Mouse (Mus musculus) hindbrain, embryonic 11.5 days (tissue): ENCODE results near the gene Anapc15-ps. TPM values are rescaled to one million over a fixed set of nuclear protein-coding genes. Genes with fewer than 3 reads are reported as not detected.

Source experiments
- ATAC-seq: fragments of 200-750 bp; cut with Nextera tagmentation; 2 replicates; pipeline ENCODE4 v1.8.0; 2017; ENCODE audit warnings: mild to moderate bottlenecking, moderate TSS enrichment, moderate library complexity; ENCODE audit not compliant: low FRiP score
- DNase-seq: peaks from one replicate; pipeline ENCODE4 v3.0.0-alpha.2; 2015; ENCODE audit warnings: low spot score
- H3K27ac ChIP-seq: fragments of 300-500 bp; sonication (generic); 2 replicates; pipeline ENCODE4 v1.5.1; 2014; ENCODE audit warnings: mild to moderate bottlenecking, low read depth, low read length
- H3K27me3 ChIP-seq: fragments of 300-500 bp; sonication (generic); 2 replicates; pipeline ENCODE4 v1.6.1; 2014; ENCODE audit warnings: mild to moderate bottlenecking, low read length, moderate library complexity, mixed read lengths; ENCODE audit not compliant: control insufficient read depth, insufficient read depth
- H3K36me3 ChIP-seq: fragments of 300-500 bp; sonication (generic); 2 replicates; pipeline ENCODE4 v1.6.1; 2014; ENCODE audit warnings: mild to moderate bottlenecking, low read length, moderate library complexity, mixed read lengths; ENCODE audit not compliant: control insufficient read depth, insufficient read depth
- H3K4me1 ChIP-seq: fragments of 300-500 bp; sonication (generic); replicated peaks from 2 replicates; pipeline ENCODE4 v1.6.1; 2014; ENCODE audit warnings: low read length, mixed read lengths; ENCODE audit not compliant: control insufficient read depth, insufficient read depth
- H3K4me2 ChIP-seq: fragments of 300-500 bp; sonication (generic); replicated peaks from 2 replicates; pipeline ENCODE4 v1.6.1; 2014; ENCODE audit warnings: mild to moderate bottlenecking, low read depth, low read length
- H3K4me3 ChIP-seq: fragments of 300-500 bp; sonication (generic); 2 replicates; pipeline ENCODE4 v1.5.1; 2014; ENCODE audit warnings: low read depth, low read length
- H3K9ac ChIP-seq: fragments of 300-500 bp; sonication (generic); 2 replicates; pipeline ENCODE4 v1.6.1; 2014; ENCODE audit warnings: low read depth, low read length
- H3K9me3 ChIP-seq: fragments of 300-500 bp; sonication (generic); 2 replicates; pipeline ENCODE4 v1.6.1; 2016; ENCODE audit warnings: low read length; ENCODE audit not compliant: control insufficient read depth
- WGBS: fragments of 180-500 bp; shearing (Covaris S2); extraction: QIAGEN DNeasy Blood & Tissue Kit; methylation state at CpG from one replicate; pipeline ENCODE4 v1.1.7; 2014; 5-methylcytosine and 5-hydroxymethylcytosine counted together
- polyA plus RNA-seq: library from polyadenylated mRNA; unstranded; fragments of >200 nt; fragmentation: Nextera tagmentation; extraction: Ambion mirVana; gene quantifications from 2 replicates; pipeline ENCODE4 v1.2.1, GENCODE M21; 2014

The Anapc15-ps gene
- polyA plus RNA-seq, 1 experiment from 2014 or later: not detected

DNA sequence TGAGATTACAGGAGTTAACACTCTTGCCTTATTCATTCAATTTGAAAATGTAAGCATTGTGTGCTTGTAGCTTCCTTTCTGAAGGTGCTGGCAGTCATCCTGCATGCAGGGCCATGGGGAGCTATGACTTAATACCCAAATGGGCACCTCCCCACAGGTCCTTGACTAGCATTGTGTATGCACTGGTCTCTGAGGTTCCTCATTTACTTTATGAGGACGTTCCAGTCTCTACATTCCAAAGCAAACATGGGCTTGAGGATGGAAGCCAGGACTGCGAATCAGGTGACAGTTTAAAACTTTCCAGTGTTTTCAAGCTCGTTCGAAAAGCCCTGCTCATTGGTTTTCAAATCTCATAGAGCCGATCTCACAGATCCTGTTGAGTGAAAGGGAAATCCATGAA lies 21.1 kb downstream of the Anapc15-ps start:
- Histone ChIP-seq H3K27ac (no peak overlapping the region), H3K4me2 (no peak overlapping the region), H3K36me3 (no peaks in the 10 kb centered on the region), H3K9me3 (no peaks in the 10 kb centered on the region), H3K4me1 (no peaks in the 10 kb centered on the region), H3K9ac (no peak overlapping the region), H3K27me3 (no peaks in the 10 kb centered on the region), H3K4me3 (no peak overlapping the region)
- 89% methylated on average over 5 of the region's 5 CpGs for WGBS
- DNase-seq (no peak), ATAC-seq (no peak)

DNA sequence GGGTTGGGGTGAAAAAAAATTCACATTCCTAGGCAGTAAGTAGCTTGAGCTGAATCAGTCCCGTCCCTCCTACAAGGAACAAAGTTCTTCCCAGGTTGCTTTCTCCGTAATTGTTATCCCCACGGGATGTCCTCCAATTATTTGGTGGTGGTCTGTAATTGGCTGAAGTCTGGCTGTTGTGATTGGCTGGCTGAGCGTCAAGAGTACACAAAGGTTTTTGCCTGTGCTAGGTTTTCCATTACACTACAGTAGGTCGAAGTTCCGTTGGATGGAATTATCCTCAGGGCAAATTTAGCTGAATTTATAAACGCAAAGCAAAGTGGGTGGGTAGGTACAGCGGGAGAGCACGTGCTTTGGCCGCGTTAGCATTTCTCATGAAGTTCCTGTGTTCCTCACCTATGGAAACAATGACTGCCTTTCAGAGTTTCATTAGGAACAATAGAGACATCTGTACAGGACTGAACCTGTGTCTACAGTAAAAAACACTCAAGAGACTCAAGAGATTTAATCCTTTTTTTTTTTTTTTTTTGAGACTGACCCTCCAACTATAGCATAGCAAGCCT lies 24.8 kb downstream of the Anapc15-ps start:
- no peak for DNase-seq
- 91% methylated on average over 11 of the region's 11 CpGs for WGBS

DNA sequence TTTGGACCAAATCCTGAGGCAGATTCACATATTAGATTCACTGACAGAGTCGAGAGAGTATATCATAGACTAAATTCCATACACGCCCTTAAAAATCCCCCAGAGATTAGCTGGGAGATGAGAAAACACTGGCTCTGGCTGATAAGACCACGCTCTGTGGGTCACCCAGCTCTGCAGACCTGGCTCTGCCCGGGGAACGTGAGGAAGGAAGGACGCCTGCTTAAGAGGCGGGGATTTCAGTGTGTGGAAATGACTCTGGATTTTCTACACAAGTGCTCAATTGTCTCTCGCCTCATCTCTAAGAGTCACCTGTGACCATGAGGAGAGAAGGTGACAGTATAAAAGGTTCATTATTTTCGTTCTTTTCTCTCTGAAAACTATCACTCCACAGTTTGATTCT lies 26.1 kb downstream of the Anapc15-ps start:
- H3K9me3 ChIP-seq: no peaks in the 10 kb centered on the region
- no peak overlapping the region for H3K4me2 ChIP-seq
- H3K9ac ChIP-seq: no peak overlapping the region
- no peaks in the 10 kb centered on the region for H3K4me1 ChIP-seq
- 85% methylated on average over 9 of the region's 9 CpGs for WGBS
- DNase-seq (no peak), ATAC-seq (no peak)
- no peaks in the 10 kb centered on the region for H3K27me3 ChIP-seq
- H3K36me3 ChIP-seq: no peaks in the 10 kb centered on the region
- H3K27ac ChIP-seq: no peak overlapping the region
- no peak overlapping the region for H3K4me3 ChIP-seq

More for the DNA sequence above, 24.8 kb downstream of the Anapc15-ps start:
- no peak overlapping the region for H3K4me2 ChIP-seq
- H3K36me3 ChIP-seq: no peaks in the 10 kb centered on the region
- no peaks in the 10 kb centered on the region for H3K27me3 ChIP-seq
- H3K27ac ChIP-seq: no peak overlapping the region
- H3K9ac ChIP-seq: no peak overlapping the region
- no peak overlapping the region for H3K4me3 ChIP-seq
- no peaks in the 10 kb centered on the region for H3K4me1 ChIP-seq
- no peaks in the 10 kb centered on the region for H3K9me3 ChIP-seq
- no peak for ATAC-seq

DNA sequence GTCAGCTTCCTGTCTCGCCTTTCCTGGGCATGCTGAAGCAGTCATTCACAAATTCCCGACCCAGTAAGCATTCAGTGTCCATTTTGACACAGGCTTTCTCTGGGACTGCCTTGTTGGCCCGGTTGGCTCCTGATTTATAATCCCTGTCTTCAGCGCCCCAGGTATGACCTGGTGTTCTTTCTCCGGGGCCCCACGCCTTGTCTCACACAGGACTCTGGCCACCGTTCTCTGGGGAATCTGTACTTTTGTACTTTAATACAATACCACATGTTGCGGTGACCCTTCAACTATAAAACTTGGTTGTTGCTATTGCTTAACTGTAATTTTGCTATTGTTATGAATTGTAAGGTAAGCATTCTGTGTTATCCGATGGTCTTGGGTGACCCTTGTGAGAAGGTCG lies 26.7 kb downstream of the Anapc15-ps start:
- Histone ChIP-seq H3K9ac (no peak overlapping the region), H3K9me3 (no peaks in the 10 kb centered on the region), H3K4me3 (no peak overlapping the region), H3K4me2 (no peak overlapping the region), H3K27ac (no peak overlapping the region), H3K36me3 (no peaks in the 10 kb centered on the region), H3K27me3 (no peaks in the 10 kb centered on the region), H3K4me1 (no peaks in the 10 kb centered on the region)
- 92% methylated on average over 10 of the region's 10 CpGs for WGBS
- DNase-seq: no peak
- ATAC-seq: no peak

DNA sequence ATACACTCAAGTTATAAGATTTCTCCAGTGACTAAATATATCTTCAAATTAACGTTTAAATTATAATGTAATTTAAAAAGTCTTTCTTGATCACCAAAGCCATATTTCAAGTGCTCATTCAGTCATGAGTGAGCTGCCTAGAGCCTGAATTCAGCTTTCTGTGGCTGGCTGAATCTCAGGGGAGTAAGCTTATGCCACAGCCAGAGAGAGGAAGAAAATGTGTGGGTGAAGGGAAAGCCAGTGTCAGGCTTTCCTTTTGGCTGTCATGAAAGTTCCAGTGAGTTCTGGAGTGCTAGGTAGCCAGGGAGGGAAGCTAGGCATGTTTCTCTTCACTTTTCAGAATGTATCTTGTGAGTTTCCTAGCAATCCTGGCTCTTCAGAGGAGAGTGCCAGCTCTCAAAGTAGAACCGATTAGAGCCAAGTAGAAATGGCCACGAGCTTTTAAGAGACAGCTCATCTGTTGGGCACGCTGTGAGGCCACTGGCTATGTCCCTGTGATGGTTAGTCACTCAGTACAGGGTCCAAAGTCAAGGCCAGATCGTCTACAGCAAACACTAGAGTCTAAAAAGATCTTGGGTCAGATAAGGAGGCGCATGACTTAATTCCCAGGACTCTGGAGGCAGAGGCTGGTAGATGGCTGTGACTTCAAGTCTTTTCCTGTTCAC lies 29.4 kb downstream of the Anapc15-ps start:
- no peak overlapping the region for H3K4me3 ChIP-seq
- no peaks in the 10 kb centered on the region for H3K27me3 ChIP-seq
- H3K9ac ChIP-seq: no peak overlapping the region
- ATAC-seq (no peak), DNase-seq (no peak)
- H3K27ac ChIP-seq: no peak overlapping the region
- 82% methylated on average over 6 of the region's 6 CpGs for WGBS
- H3K9me3 ChIP-seq: no peaks in the 10 kb centered on the region
- H3K4me1 ChIP-seq: no peaks in the 10 kb centered on the region
- H3K4me2 ChIP-seq: no peak overlapping the region
- no peaks in the 10 kb centered on the region for H3K36me3 ChIP-seq

DNA sequence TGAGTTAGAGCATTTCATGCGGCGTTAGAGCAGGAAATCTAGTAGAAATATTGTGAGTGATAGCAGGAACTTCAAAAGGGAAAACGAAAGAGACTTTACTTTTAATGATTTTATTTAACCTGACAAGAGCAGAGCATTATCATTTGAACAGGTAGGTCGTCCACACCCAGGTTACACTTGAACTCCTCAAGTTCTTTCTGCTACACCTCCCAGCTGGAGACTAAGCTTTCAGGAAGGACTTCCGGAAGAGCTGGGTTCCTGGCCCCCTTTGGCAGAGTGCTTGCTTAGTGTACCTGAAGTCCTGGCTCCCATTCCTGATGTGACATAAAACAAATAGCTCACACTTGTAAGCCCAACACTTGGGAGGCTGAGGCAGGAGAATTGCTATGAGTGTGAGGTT lies 30.2 kb downstream of the Anapc15-ps start:
- Histone ChIP-seq H3K27ac (no peak overlapping the region), H3K4me2 (no peak overlapping the region), H3K4me3 (no peak overlapping the region), H3K4me1 (no peaks in the 10 kb centered on the region), H3K9ac (no peak overlapping the region), H3K9me3 (no peaks in the 10 kb centered on the region), H3K27me3 (no peaks in the 10 kb centered on the region), H3K36me3 (no peaks in the 10 kb centered on the region)
- WGBS: 76% methylated on average over 5 of the region's 5 CpGs
- DNase-seq (no peak), ATAC-seq (no peak)

DNA sequence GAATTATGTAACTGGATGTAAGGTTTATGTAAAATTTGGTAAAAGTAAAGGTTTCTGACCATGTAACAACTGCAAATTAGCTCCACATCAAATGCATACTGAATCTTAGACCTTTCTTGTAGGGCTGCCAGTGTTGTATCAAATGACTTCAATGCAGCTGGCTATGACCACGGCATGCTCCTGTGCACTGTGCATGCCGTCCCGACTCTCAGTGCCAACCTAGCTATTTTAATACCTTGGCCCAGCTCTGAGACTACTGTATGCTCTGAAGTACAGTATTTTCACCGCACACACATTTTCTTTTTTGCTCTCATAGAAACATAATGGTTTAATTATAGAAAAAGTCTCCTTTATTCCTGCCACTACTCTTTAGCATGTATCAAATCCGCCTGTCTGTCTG lies 31.9 kb downstream of the Anapc15-ps start:
- WGBS: 92% methylated on average over 5 of the region's 5 CpGs

DNA sequence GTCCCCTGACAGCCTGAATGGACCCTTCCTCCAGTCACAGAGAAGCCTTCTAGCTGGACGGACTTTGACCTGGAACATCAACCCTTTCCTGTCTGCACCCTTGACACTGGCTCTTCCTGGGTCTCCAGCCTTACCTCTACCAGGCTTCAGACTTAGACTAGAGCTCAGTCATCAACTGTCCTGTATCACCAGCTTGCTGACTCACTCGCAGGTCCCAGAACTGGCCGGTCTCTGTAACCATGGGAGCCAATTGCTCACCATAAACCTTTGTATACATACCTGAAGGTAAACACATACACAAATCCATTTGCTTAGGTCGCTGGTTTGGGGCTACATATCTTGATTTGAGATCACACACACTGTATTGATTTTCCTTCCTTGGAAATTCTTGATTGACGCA lies 33.8 kb downstream of the Anapc15-ps start:
- H3K36me3 ChIP-seq: no peaks in the 10 kb centered on the region
- no peaks in the 10 kb centered on the region for H3K27me3 ChIP-seq
- no peak overlapping the region for H3K27ac ChIP-seq
- 75% methylated on average over 5 of the region's 5 CpGs for WGBS
- ATAC-seq: no peak
- no peaks in the 10 kb centered on the region for H3K4me1 ChIP-seq
- no peak overlapping the region for H3K4me2 ChIP-seq
- no peak for DNase-seq
- H3K4me3 ChIP-seq: no peak overlapping the region
- no peaks in the 10 kb centered on the region for H3K9me3 ChIP-seq
- H3K9ac ChIP-seq: no peak overlapping the region

More for the DNA sequence above, 31.9 kb downstream of the Anapc15-ps start:
- no peaks in the 10 kb centered on the region for H3K36me3 ChIP-seq
- H3K27ac ChIP-seq: no peak overlapping the region
- ATAC-seq (no peak), DNase-seq (no peak)
- H3K4me3 ChIP-seq: no peak overlapping the region
- H3K4me1 ChIP-seq: no peaks in the 10 kb centered on the region
- H3K9ac ChIP-seq: no peak overlapping the region
- H3K9me3 ChIP-seq: no peaks in the 10 kb centered on the region
- no peaks in the 10 kb centered on the region for H3K27me3 ChIP-seq
- H3K4me2 ChIP-seq: no peak overlapping the region

DNA sequence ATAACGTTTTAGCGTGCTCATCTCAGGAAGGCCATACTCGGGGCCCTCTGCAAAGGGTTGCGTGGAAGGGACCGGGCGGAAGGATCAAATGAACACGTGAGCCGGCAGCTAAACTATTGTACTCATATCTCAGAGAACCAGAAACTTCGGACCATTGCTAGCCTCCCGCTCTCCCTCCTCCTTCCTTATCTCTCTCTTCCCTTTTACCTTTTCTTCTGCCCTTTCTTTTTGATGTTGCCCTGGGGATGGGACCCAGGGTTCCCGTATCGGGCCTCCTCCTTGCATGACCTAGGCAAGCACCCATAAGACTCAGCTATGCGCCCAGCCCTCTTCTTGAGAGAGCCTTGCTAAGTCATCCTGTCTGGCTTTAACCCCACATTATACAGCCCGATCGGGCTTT lies 38.5 kb downstream of the Anapc15-ps start:
- Histone ChIP-seq H3K4me2 (no peak overlapping the region), H3K9me3 (no peaks in the 10 kb centered on the region), H3K27ac (no peak overlapping the region), H3K4me1 (no peaks in the 10 kb centered on the region), H3K36me3 (no peaks in the 10 kb centered on the region), H3K9ac (no peak overlapping the region), H3K4me3 (no peak overlapping the region), H3K27me3 (no peaks in the 10 kb centered on the region)
- WGBS: 93% methylated on average over 15 of the region's 15 CpGs
- ATAC-seq (no peak), DNase-seq (no peak)
